Mouse (Mus musculus) limb, embryonic 11.5 days (tissue): ENCODE data around the gene Pigu. TPM values are rescaled to one million over a fixed set of nuclear protein-coding genes. Genes with fewer than 3 reads are reported as not detected.

Experiments used
- ATAC-seq: fragments of 200-750 bp; cut with Nextera tagmentation; 2 replicates; pipeline ENCODE4 v1.8.0; 2017; ENCODE audit warnings: low read depth; ENCODE audit not compliant: insufficient number of reproducible peaks, low FRiP score, low TSS enrichment
- DNase-seq: peaks from one replicate; pipeline ENCODE4 v3.0.0-alpha.2; 2015; ENCODE audit warnings: low spot score
- H3K27ac ChIP-seq: fragments of 300-500 bp; sonication (generic); replicated peaks from 2 replicates; pipeline ENCODE4 v1.5.1; 2014; ENCODE audit warnings: low read depth, mild to moderate bottlenecking, low read length
- H3K27me3 ChIP-seq: fragments of 300-500 bp; sonication (generic); 2 replicates; pipeline ENCODE4 v1.6.1; 2014; ENCODE audit warnings: mild to moderate bottlenecking, low read length, mixed read lengths; ENCODE audit not compliant: control insufficient read depth, insufficient read depth
- H3K36me3 ChIP-seq: fragments of 300-500 bp; sonication (generic); 2 replicates; pipeline ENCODE4 v1.6.1; 2014; ENCODE audit warnings: mild to moderate bottlenecking, low read length, moderate library complexity, mixed read lengths; ENCODE audit not compliant: control insufficient read depth, insufficient read depth
- H3K4me1 ChIP-seq: fragments of 300-500 bp; sonication (generic); 2 replicates; pipeline ENCODE4 v1.6.1; 2014; ENCODE audit warnings: low read length, mixed read lengths; ENCODE audit not compliant: control insufficient read depth, insufficient read depth
- H3K4me2 ChIP-seq: fragments of 300-500 bp; sonication (generic); 2 replicates; pipeline ENCODE4 v1.6.1; 2014; ENCODE audit warnings: low read depth, mild to moderate bottlenecking, moderate library complexity; ENCODE audit not compliant: severe bottlenecking
- H3K4me3 ChIP-seq: fragments of 300-500 bp; sonication (generic); 2 replicates; pipeline ENCODE4 v1.5.1; 2014; ENCODE audit warnings: low read depth, low read length
- H3K9ac ChIP-seq: fragments of 300-500 bp; sonication (generic); 2 replicates; pipeline ENCODE4 v1.6.1; 2014; ENCODE audit warnings: mild to moderate bottlenecking, low read length
- H3K9me3 ChIP-seq: fragments of 300-500 bp; sonication (generic); 2 replicates; pipeline ENCODE4 v1.6.1; 2016; ENCODE audit warnings: low read length; ENCODE audit not compliant: control insufficient read depth
- WGBS: fragments of 180-500 bp; shearing (Covaris S2); extraction: QIAGEN DNeasy Blood & Tissue Kit; methylation state at CpG from one replicate; pipeline ENCODE4 v1.1.7; 2014; 5-methylcytosine and 5-hydroxymethylcytosine counted together
- polyA plus RNA-seq: library from polyadenylated mRNA; unstranded; fragments of >200 nt; fragmentation: Nextera tagmentation; extraction: Ambion mirVana; gene quantifications from 2 replicates; pipeline ENCODE4 v1.2.1, GENCODE M21; 2014

Gene Pigu
- polyA plus RNA-seq, 1 experiment from 2014 or later = 56.0 TPM

DNA sequence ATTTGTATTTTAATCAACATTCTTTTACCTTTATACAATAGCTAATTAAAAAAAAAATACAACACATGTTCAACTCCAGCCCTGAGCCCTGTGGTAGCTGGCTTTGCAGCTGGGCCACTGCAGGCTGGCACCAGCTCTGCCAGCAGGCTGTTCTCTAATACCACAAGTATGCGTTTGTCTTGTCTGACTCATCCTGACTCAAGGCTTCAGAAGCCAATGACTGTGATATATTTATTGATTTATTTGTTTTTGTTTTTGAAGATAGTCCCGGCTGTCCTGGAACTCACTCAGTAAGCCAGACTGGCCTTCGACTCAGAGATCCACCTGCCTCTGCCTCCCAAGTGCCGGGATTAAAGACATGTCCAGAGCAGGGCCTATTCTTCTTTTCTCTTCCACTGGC is 63.3 kb downstream of the Pigu start:
- peaks cover 17% of the 10 kb centered on the region for H3K36me3 ChIP-seq
- DNase-seq (no peak), ATAC-seq (no peak)
- H3K9me3 ChIP-seq = no peaks in the 10 kb centered on the region
- H3K4me1 ChIP-seq = no peaks in the 10 kb centered on the region
- H3K9ac ChIP-seq = no peak overlapping the region
- no peak overlapping the region for H3K27ac ChIP-seq
- H3K27me3 ChIP-seq = no peaks in the 10 kb centered on the region
- 90% methylated on average over 4 of the region's 4 CpGs for WGBS
- no peak overlapping the region for H3K4me2 ChIP-seq
- H3K4me3 ChIP-seq = no peak overlapping the region

DNA sequence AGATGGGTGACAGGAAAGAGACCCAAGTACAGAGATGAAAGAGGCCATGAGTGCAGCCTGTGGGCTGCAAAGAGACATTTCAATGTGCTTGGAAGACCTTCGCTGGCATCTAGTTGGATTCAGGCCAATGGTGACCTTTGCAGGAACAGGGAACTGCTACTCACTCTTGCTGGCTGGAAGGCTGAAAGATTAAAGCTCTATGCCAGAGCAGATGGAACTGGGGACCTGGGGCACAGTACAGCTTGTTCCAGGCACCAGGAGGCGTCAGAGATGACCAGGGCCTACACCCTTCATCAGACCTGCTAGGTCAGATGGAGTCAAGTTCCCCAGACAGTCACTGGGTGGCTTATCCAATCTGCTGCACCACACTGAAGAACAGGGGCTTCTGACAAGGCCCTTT is 63.8 kb downstream of the Pigu start:
- peaks cover 13% of the 10 kb centered on the region for H3K36me3 ChIP-seq
- ATAC-seq (no peak), DNase-seq (no peak)
- no peaks in the 10 kb centered on the region for H3K9me3 ChIP-seq
- no peaks in the 10 kb centered on the region for H3K27me3 ChIP-seq
- H3K27ac ChIP-seq = no peak overlapping the region
- WGBS = 84% methylated on average over 2 of the region's 2 CpGs
- H3K4me2 ChIP-seq = no peak overlapping the region
- H3K4me3 ChIP-seq = no peak overlapping the region
- no peak overlapping the region for H3K9ac ChIP-seq
- no peaks in the 10 kb centered on the region for H3K4me1 ChIP-seq

DNA sequence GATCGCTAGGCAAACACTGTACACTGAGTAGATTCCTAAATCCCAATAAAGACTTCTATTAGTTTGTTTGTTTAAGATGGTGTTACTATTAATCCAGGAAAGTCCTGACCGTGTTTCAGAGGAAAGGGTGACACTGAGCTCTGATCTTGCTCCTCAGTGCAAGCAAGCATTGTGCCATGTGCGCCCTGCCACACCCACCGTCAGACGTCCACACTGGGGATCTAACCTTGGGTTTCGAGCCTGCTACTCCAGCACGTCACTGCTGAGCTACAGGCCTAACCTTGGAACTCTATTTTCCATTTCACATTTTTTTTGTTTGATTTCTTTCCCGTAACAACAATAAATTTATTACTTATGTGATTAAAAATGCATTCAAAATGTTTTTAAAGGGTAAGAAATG is 67.2 kb downstream of the Pigu start:
- DNase-seq = no peak
- WGBS = 95% methylated on average over 8 of the region's 8 CpGs
- Histone ChIP-seq H3K4me2 (no peak overlapping the region), H3K4me3 (no peak overlapping the region), H3K27ac (no peak overlapping the region), H3K27me3 (no peaks in the 10 kb centered on the region), H3K4me1 (no peaks in the 10 kb centered on the region), H3K9ac (no peak overlapping the region), H3K36me3 (peaks cover 6% of the 10 kb centered on the region), H3K9me3 (no peaks in the 10 kb centered on the region)
- no peak for ATAC-seq

DNA sequence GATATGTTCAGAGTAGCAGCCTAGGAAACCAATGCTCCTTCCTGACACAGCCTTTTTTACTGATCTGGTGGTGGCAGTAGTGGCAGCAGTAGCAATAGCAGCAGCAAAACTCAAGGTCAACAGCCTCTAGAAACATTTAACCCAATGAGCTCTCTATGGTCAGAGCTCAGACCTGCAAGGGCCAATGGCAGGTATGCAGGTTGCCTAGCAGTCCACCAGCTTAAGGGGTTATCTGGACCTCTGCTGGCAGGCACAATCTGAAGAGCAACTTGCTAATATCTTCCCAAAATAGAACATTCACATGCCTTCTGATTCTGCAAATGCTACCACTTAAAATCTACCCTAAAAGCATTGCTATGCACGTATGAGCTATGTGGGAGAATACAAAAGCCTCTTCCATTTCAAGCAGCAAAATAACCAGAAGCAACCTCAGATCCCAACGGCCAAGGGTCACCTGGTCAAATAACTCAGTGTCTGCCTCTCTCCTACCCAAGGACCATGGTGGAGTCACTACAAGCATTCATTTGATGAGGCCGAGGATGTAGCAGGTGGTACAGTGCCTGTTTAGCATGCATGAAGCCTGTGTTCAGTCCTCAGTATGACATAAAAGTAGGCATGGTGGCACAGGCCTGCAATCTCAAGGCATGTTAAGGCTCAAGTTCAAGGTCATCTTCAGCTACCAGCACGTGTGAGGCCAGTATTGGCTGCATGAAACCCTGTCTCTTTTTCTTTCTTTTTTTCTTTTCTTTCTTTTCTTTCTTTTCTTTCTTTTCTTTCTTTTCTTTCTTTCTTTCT is 69.6 kb downstream of the Pigu start:
- H3K36me3 ChIP-seq = peaks cover 4% of the 10 kb centered on the region; the same call in 1 of the 2 replicates
- no peak for ATAC-seq

DNA sequence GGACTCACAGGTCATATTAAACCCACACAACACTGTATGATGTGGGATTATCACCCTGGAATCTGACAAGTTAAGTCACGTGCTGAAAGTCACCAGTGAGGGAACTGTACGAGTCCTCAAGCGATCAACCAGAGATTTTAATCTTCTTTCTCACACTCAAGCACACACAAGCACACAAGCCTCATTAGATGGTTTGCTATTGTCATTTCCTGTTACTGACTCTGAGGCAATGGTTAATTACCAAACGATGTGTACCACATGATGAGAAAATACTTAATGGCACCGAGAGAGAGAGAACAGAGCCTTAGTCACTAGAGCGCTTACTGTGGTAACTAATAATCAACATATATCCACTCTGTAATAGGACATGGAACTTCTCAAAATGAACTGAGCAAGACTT is 71.5 kb downstream of the Pigu start:
- Histone ChIP-seq H3K4me2 (no peak overlapping the region), H3K4me3 (no peak overlapping the region), H3K27ac (no peak overlapping the region), H3K36me3 (0 out of 2 replicates have a peak, but pooled peaks cover 2% of the 10 kb centered on the region), H3K4me1 (no peaks in the 10 kb centered on the region), H3K27me3 (no peaks in the 10 kb centered on the region), H3K9me3 (no peaks in the 10 kb centered on the region), H3K9ac (no peak overlapping the region)
- DNase-seq = no peak
- WGBS = 83% methylated on average over 6 of the region's 6 CpGs
- ATAC-seq = no peak

More for the DNA sequence above, 69.6 kb downstream of the Pigu start:
- Histone ChIP-seq H3K4me1 (no peaks in the 10 kb centered on the region), H3K27me3 (no peaks in the 10 kb centered on the region), H3K9ac (no peak overlapping the region), H3K4me3 (no peak overlapping the region), H3K9me3 (no peaks in the 10 kb centered on the region), H3K4me2 (no peak overlapping the region), H3K27ac (no peak overlapping the region)
- 88% methylated on average over 4 of the region's 4 CpGs for WGBS
- DNase-seq = no peak

DNA sequence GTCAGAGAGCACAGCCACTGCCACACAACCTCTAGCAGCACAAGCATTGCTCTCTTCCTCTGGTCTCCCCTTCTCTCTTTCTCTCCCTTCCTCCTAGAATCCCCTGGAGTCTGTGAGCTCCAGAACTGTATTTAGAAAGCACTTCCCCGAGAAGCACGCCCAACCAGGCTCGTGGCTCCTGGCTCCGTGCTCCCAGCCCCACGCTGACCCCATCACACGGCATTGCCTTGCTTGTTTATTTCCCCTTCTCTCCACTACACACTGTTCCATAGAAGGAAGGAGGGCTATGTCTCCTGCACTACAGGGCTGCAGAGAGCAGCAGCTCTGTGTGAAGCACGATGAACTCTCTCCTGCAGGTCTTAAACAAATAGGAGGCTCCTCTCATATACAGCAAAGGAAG is 72.6 kb downstream of the Pigu start:
- Histone ChIP-seq H3K9ac (no peak overlapping the region), H3K4me2 (no peak overlapping the region), H3K9me3 (no peaks in the 10 kb centered on the region), H3K27me3 (no peaks in the 10 kb centered on the region), H3K4me1 (no peaks in the 10 kb centered on the region), H3K4me3 (no peak overlapping the region), H3K36me3 (0 out of 2 replicates have a peak, but pooled peaks cover 2% of the 10 kb centered on the region), H3K27ac (no peak overlapping the region)
- ATAC-seq = no peak
- DNase-seq = no peak
- WGBS = 85% methylated on average over 7 of the region's 7 CpGs

DNA sequence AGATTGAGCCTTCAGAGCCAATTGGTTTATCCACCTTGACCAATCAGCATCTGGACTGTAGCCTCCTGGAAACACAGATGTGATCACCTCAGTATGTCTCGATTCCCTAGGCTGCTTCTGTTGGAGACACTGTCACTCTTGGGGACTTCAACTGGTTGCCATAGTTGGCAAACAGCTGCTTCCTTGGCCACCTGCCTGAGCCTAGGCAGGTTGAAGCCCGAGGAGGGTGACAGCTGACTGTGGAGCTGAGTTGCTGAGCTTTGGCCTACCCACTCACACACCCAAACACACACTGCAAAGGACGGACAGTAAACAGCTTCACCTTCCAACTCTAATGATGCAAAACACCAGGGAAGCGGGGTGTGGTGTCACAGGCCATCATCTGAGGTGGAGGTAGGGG is 73.4 kb downstream of the Pigu start:
- ATAC-seq = no peak
- Histone ChIP-seq H3K4me1 (no peaks in the 10 kb centered on the region), H3K27me3 (no peaks in the 10 kb centered on the region), H3K4me2 (no peak overlapping the region), H3K9me3 (no peaks in the 10 kb centered on the region), H3K4me3 (no peak overlapping the region), H3K36me3 (0 out of 2 replicates have a peak, but pooled peaks cover 2% of the 10 kb centered on the region), H3K27ac (no peak overlapping the region), H3K9ac (no peak overlapping the region)
- WGBS = 88% methylated on average over 4 of the region's 4 CpGs
- DNase-seq = no peak

DNA sequence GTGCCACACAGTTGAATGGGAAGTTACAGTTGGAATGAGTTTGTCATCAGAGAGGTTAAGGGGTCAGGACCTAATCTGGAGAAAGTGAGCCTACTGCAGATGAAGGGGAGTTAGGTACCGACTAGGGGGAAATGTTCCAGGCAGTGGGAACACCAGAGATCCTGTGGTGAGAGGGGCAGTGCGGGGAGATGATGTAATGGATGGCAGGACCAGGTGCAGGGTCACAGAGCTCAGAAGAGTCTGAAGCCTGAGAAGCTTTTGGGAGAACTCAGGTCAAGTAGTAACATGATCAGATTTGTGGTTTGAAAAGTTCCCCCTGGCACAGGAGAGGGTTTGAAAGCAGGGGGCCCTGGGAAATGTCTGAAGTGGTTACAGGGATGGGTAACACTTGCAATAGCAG is 77.1 kb downstream of the Pigu start:
- Histone ChIP-seq H3K4me3 (no peak overlapping the region), H3K4me2 (no peak overlapping the region), H3K36me3 (0 out of 2 replicates have a peak, but pooled peaks cover 2% of the 10 kb centered on the region), H3K27me3 (no peaks in the 10 kb centered on the region), H3K9ac (no peak overlapping the region), H3K4me1 (peaks cover 5% of the 10 kb centered on the region; the same call in 1 of the 2 replicates), H3K27ac (no peak overlapping the region), H3K9me3 (no peaks in the 10 kb centered on the region)
- ATAC-seq = no peak
- WGBS = 72% methylated on average over 2 of the region's 2 CpGs
- DNase-seq = no peak
